Mouse (Mus musculus): ENCODE data around the gene Hexa.

- TF ChIP-seq HCFC1 (IDR thresholded peaks at IDR 0.05; ENCODE audit: borderline replicate concordance, insufficient read depth, low read length), result no peak
- TF ChIP-seq ZC3H11A (IDR thresholded peaks at IDR 0.05; ENCODE audit: borderline replicate concordance, low read depth, low read length), result no peak; the same call in 1 of the 2 replicates
- TF ChIP-seq ZNF384 (IDR thresholded peaks at IDR 0.05; ENCODE audit: low read depth, low read length), result no peak
- no peak for TF ChIP-seq MAFK (IDR thresholded peaks at IDR 0.05; ENCODE audit: insufficient read depth, low read depth, low read length)
- TF ChIP-seq CHD2 (IDR thresholded peaks at IDR 0.05; ENCODE audit: low read depth, low read length), result no peak
Measured at GRCm38 (mm10) chr9:59567111-59567510, 27.8 kb downstream of the Hexa start.
